Mouse (Mus musculus) kidney, adult 2 months (tissue): ENCODE measurements around the gene Maip1.

Source experiments
- CTCF ChIP-seq: fragments of 200-500 bp; conservative IDR thresholded peaks from 2 replicates; pipeline ENCODE4 v1.5.1; 2011; ENCODE audit warnings: low read depth, mild to moderate bottlenecking, control low read depth, low read length, moderate library complexity, mixed read lengths; ENCODE audit not compliant: insufficient read depth, insufficient read length
- POLR2A ChIP-seq: fragments of 200-500 bp; IDR thresholded peaks from one replicate; pipeline ENCODE4 v1.6.1; 2011; ENCODE audit warnings: low read depth, low read length, control low read depth

- no peak for TF ChIP-seq CTCF
- no peak for TF ChIP-seq POLR2A
Measured at GRCm38 (mm10) chr1:57370451-57370850, 35.7 kb upstream of the Maip1 start.
